Mouse (Mus musculus) spleen, adult 2 months (tissue): Measurements from ENCODE around the gene Col6a2. TPM values are rescaled to one million over a fixed set of nuclear protein-coding genes. Genes with fewer than 3 reads are reported as not detected.

Source experiments
- DNase-seq, 2 experiments: peaks; one replicate each; pipeline versions ENCODE4 v3.0.0 to v3.0.0-alpha.2; 2012 to 2021; ENCODE audit warnings: low spot score in 2 of 2, low read depth in 1 of 2
- H3K27ac ChIP-seq: fragments of 200-500 bp; 2 replicates; pipeline ENCODE4 v1.5.1; 2012; ENCODE audit warnings: low read length, inconsistent platforms; ENCODE audit not compliant: insufficient read depth
- H3K27me3 ChIP-seq: fragments of 200-500 bp; 2 replicates; pipeline ENCODE4 v1.6.1; 2012; ENCODE audit warnings: mild to moderate bottlenecking, moderate library complexity, low read length, inconsistent platforms; ENCODE audit not compliant: control insufficient read depth, insufficient read depth
- H3K36me3 ChIP-seq: fragments of 200-500 bp; 2 replicates; pipeline ENCODE4 v1.6.1; 2012; ENCODE audit warnings: mild to moderate bottlenecking, low read length, inconsistent platforms; ENCODE audit not compliant: control insufficient read depth, insufficient read depth
- H3K4me1 ChIP-seq: fragments of 200-500 bp; 2 replicates; pipeline ENCODE4 v1.6.1; 2011; ENCODE audit warnings: inconsistent platforms; ENCODE audit not compliant: control insufficient read depth, insufficient read depth, insufficient read length
- H3K4me3 ChIP-seq: fragments of 200-500 bp; 2 replicates; pipeline ENCODE4 v1.5.1; 2011; ENCODE audit warnings: mild to moderate bottlenecking, inconsistent platforms; ENCODE audit not compliant: insufficient read depth, insufficient read length; ENCODE audit errors: extremely low read depth
- CTCF ChIP-seq: fragments of 200-500 bp; IDR thresholded peaks from 2 replicates; pipeline ENCODE4 v1.5.1; 2011; ENCODE audit warnings: mild to moderate bottlenecking, inconsistent platforms; ENCODE audit not compliant: insufficient read depth, insufficient read length, insufficient replicate concordance; ENCODE audit errors: extremely low read depth
- POLR2A ChIP-seq: fragments of 200-500 bp; IDR thresholded peaks from 2 replicates; pipeline ENCODE4 v1.6.1; 2011; ENCODE audit warnings: low read depth, low read length, inconsistent platforms
- WGBS: fragments of 180-500 bp; shearing (Covaris S2); methylation state at CpG from one replicate; pipeline ENCODE4 v1.1.7; 2018; 5-methylcytosine and 5-hydroxymethylcytosine counted together
- polyA plus RNA-seq: library from polyadenylated mRNA; depleted of rRNA; stranded (reverse); fragments of >200 nt; gene quantifications from 2 replicates; pipeline ENCODE4 v1.2.3, GENCODE M21; 2012

Gene Col6a2
- polyA plus RNA-seq, 1 experiment, result 11.7 TPM

GRCm38 (mm10) chr10:76645066-76645465 lies 21.6 kb upstream of the Col6a2 start:
- no peak overlapping the region for H3K27ac ChIP-seq
- no peaks in the 10 kb centered on the region for H3K36me3 ChIP-seq
- no peaks in the 10 kb centered on the region for H3K27me3 ChIP-seq
- no peaks in the 10 kb centered on the region for H3K4me1 ChIP-seq
- no peak for TF ChIP-seq CTCF
- no peak for TF ChIP-seq POLR2A
- H3K4me3 ChIP-seq, result no peak overlapping the region
- no peak for DNase-seq

DNA sequence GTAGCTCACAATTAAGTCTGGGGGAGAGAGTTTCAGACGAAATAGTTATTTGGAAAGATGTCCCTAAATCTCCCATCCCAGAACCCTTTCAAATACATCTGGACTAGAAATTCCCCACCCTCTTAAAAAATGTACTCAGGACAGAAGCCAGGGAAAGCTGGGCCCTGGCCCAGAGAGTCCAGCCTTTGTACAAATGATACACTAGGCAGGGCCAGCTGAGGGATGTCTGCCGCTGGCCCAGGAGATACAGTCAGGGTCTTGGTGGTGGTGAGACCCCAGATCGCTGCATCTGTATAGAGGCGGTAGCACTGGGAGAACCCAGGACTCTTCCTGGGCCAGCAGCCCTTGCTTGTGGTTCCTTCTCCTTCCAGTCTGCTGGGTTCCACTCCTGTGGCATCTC lies 20.6 kb upstream of the Col6a2 start:
- WGBS, result 86% methylated on average over 4 of the region's 4 CpGs
- DNase-seq, result no peak
- Histone ChIP-seq H3K4me3 (no peak overlapping the region), H3K27ac (no peak overlapping the region), H3K27me3 (no peaks in the 10 kb centered on the region), H3K4me1 (no peaks in the 10 kb centered on the region), H3K36me3 (no peaks in the 10 kb centered on the region)
- TF ChIP-seq POLR2A, result no peak
- TF ChIP-seq CTCF, result no peak

GRCm38 (mm10) chr10:76643446-76643845 lies 20.0 kb upstream of the Col6a2 start:
- WGBS, result 79% methylated on average over 9 of the region's 9 CpGs
- DNase-seq, result no peak
- Histone ChIP-seq H3K27me3 (no peaks in the 10 kb centered on the region), H3K4me3 (no peak overlapping the region), H3K4me1 (no peaks in the 10 kb centered on the region), H3K36me3 (no peaks in the 10 kb centered on the region), H3K27ac (no peak overlapping the region)
- TF ChIP-seq POLR2A (no peak), CTCF (no peak)

- WGBS, result 83% methylated on average over 9 of the region's 9 CpGs
- Histone ChIP-seq H3K4me1 (no peaks in the 10 kb centered on the region), H3K27ac (no peak overlapping the region), H3K4me3 (no peak overlapping the region), H3K27me3 (no peaks in the 10 kb centered on the region), H3K36me3 (no peaks in the 10 kb centered on the region)
- TF ChIP-seq CTCF (no peak), POLR2A (no peak)
- no peak for DNase-seq
Measured at GRCm38 (mm10) chr10:76642628-76643434, 19.4 kb upstream of the Col6a2 start.

GRCm38 (mm10) chr10:76641894-76642627 lies 18.6 kb upstream of the Col6a2 start:
- no peaks in the 10 kb centered on the region for H3K27me3 ChIP-seq
- TF ChIP-seq POLR2A (no peak), CTCF (no peak)
- WGBS, result 85% methylated on average over 13 of the region's 13 CpGs
- no peak overlapping the region for H3K27ac ChIP-seq
- H3K4me3 ChIP-seq, result no peak overlapping the region
- H3K36me3 ChIP-seq, result no peaks in the 10 kb centered on the region
- DNase-seq, result no peak
- H3K4me1 ChIP-seq, result no peaks in the 10 kb centered on the region

DNA sequence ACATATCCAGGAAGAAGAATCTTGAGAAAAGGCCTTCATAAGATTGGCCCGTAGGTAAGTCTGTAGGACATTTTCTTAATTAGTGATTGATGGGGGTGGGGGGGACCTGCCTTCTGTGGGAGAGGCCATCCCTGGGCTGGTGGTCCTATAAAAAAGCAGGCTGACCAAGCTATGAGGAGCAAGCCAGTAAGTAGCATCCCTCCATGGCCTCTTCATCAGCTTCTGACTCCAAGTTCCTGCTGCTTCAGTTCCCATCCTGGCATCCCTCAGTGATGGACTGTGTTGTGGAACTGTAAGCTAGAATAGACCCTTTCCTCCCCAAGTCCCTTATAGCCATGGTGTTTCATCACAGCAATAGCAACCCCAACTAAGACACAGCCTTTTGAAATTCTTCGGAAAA lies 16.5 kb upstream of the Col6a2 start:
- Histone ChIP-seq H3K36me3 (no peaks in the 10 kb centered on the region), H3K4me1 (no peaks in the 10 kb centered on the region), H3K27me3 (no peaks in the 10 kb centered on the region), H3K27ac (no peak overlapping the region), H3K4me3 (no peak overlapping the region)
- WGBS, result 91% methylated on average over 2 of the region's 2 CpGs
- no peak for DNase-seq
- TF ChIP-seq CTCF (no peak), POLR2A (no peak)

- no peak overlapping the region for H3K27ac ChIP-seq
- TF ChIP-seq POLR2A, result no peak
- no peak for TF ChIP-seq CTCF
- 79% methylated on average over 4 of the region's 4 CpGs for WGBS
- no peaks in the 10 kb centered on the region for H3K27me3 ChIP-seq
- DNase-seq, result no peak
- H3K4me3 ChIP-seq, result no peak overlapping the region
- H3K36me3 ChIP-seq, result no peaks in the 10 kb centered on the region
- no peaks in the 10 kb centered on the region for H3K4me1 ChIP-seq
Measured at GRCm38 (mm10) chr10:76636601-76637000, 13.2 kb upstream of the Col6a2 start.
